Mouse (Mus musculus) liver, adult 2 months (tissue): ENCODE results near the gene Srgap1. TPM values are rescaled to one million over a fixed set of nuclear protein-coding genes. Genes with fewer than 3 reads are reported as not detected.

ENCODE experiments used
- DNase-seq: peaks from one replicate; pipeline ENCODE4 v3.0.0-alpha.2; 2011; ENCODE audit warnings: low read depth, low spot score; ENCODE audit errors: extremely low read depth
- H3K27ac ChIP-seq: fragments of 200-500 bp; replicated peaks from 2 replicates; pipeline ENCODE4 v1.5.1; 2012; ENCODE audit warnings: low read depth, mild to moderate bottlenecking, control low read depth, inconsistent platforms, low read length; ENCODE audit not compliant: insufficient read depth
- H3K27me3 ChIP-seq: fragments of 200-500 bp; 2 replicates; pipeline ENCODE4 v1.6.1; 2012; ENCODE audit warnings: mild to moderate bottlenecking, moderate library complexity, low read length, inconsistent platforms; ENCODE audit not compliant: control insufficient read depth, insufficient read depth
- H3K36me3 ChIP-seq: fragments of 200-500 bp; 2 replicates; pipeline ENCODE4 v1.6.1; 2012; ENCODE audit warnings: low read length, inconsistent platforms; ENCODE audit not compliant: control insufficient read depth, insufficient read depth
- H3K4me1 ChIP-seq: fragments of 200-500 bp; 2 replicates; pipeline ENCODE4 v1.6.1; 2011; ENCODE audit warnings: low read length; ENCODE audit not compliant: control insufficient read depth, insufficient read depth
- H3K4me3 ChIP-seq: fragments of 200-500 bp; 2 replicates; pipeline ENCODE4 v1.5.1; 2011; ENCODE audit warnings: low read depth, mild to moderate bottlenecking, control low read depth, low read length, moderate library complexity; ENCODE audit not compliant: insufficient read depth
- H3K79me2 ChIP-seq: fragments of 200-500 bp; 2 replicates; pipeline ENCODE4 v1.6.1; 2012; ENCODE audit warnings: inconsistent platforms, mild to moderate bottlenecking, low read length, moderate library complexity; ENCODE audit not compliant: control insufficient read depth, insufficient read depth
- H3K9ac ChIP-seq: fragments of 200-500 bp; 2 replicates; pipeline ENCODE4 v1.6.1; 2012; ENCODE audit warnings: low read depth, mild to moderate bottlenecking, control low read depth, inconsistent platforms, low read length
- CTCF ChIP-seq: fragments of 200-500 bp; IDR thresholded peaks from 2 replicates; pipeline ENCODE4 v1.5.1; 2011; ENCODE audit warnings: low read depth, low read length, control low read depth
- POLR2A ChIP-seq: fragments of 200-500 bp; IDR thresholded peaks from 2 replicates; pipeline ENCODE4 v1.6.1; 2011; ENCODE audit warnings: low read length, control low read depth; ENCODE audit not compliant: insufficient read depth; ENCODE audit errors: extremely low read depth
- WGBS: fragments of 180-500 bp; shearing (Covaris S2); methylation state at CpG from one replicate; pipeline ENCODE4 v1.1.7; 2018; 5-methylcytosine and 5-hydroxymethylcytosine counted together
- polyA plus RNA-seq: library from polyadenylated mRNA; depleted of rRNA; stranded (reverse); fragments of >200 nt; gene quantifications from 2 replicates; pipeline ENCODE4 v1.2.3, GENCODE M21; 2012
- total RNA-seq: library from RNA; depleted of rRNA; stranded (reverse); fragments of >200 nt; gene quantifications from 2 replicates; pipeline ENCODE4 v1.2.3, GENCODE M21; 2014

Srgap1 gene
- total and polyA plus RNA-seq, 2 experiments = 0.31 to 0.55 TPM

DNA sequence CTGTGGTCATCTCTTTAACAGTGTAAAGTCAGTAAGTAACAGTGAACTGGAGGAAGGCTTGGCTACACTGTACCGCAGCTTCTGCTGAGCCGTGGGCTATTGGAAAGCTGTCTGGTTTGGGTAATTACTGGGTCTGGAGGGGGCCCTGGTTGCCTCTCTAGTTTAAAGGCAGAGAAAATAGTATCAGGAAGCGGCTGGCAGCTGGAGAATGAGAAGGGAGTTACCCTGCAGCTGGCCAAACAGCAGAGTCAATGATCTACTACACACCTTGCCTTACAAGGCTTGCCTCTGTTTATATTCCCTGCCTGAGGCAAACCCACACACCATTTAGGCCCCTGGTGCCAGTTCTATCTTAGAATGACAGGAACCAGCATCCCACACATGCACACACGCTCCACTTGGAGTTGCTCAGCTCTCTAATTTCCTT lies 174.0 kb downstream of the Srgap1 start:
- Histone ChIP-seq H3K79me2 (no peaks in the 10 kb centered on the region), H3K27me3 (no peaks in the 10 kb centered on the region), H3K4me1 (no peaks in the 10 kb centered on the region), H3K27ac (no peak overlapping the region), H3K36me3 (no peaks in the 10 kb centered on the region), H3K9ac (no peak overlapping the region), H3K4me3 (no peak overlapping the region)
- 34% methylated on average over 4 of the region's 4 CpGs for WGBS
- TF ChIP-seq CTCF = no peak
- TF ChIP-seq POLR2A = no peak
- no peak for DNase-seq

DNA sequence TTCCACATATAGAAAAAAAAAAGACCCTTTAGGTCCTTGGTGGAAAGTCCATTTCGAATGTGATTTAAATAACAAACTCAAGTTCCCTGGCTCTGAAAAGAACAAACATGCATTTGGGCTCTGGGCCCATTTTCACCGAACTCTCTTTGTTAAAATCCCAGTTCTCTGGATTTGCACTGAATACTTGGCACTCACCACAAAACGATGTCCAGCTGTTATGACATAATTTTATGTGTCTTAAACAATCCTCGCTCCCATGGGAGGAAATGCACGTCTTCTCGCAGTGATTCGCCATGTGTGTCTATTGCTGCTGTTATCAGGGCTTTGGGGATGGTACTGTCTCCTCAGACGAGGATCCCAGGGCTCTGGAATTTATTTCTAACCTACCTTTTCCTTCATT lies 177.2 kb downstream of the Srgap1 start:
- H3K27me3 ChIP-seq = no peaks in the 10 kb centered on the region
- TF ChIP-seq POLR2A (no peak), CTCF (no peak)
- WGBS = 82% methylated on average over 8 of the region's 8 CpGs
- no peak overlapping the region for H3K9ac ChIP-seq
- no peak for DNase-seq
- no peaks in the 10 kb centered on the region for H3K79me2 ChIP-seq
- H3K27ac ChIP-seq = no peak overlapping the region
- no peaks in the 10 kb centered on the region for H3K4me1 ChIP-seq
- no peak overlapping the region for H3K4me3 ChIP-seq
- H3K36me3 ChIP-seq = no peaks in the 10 kb centered on the region

DNA sequence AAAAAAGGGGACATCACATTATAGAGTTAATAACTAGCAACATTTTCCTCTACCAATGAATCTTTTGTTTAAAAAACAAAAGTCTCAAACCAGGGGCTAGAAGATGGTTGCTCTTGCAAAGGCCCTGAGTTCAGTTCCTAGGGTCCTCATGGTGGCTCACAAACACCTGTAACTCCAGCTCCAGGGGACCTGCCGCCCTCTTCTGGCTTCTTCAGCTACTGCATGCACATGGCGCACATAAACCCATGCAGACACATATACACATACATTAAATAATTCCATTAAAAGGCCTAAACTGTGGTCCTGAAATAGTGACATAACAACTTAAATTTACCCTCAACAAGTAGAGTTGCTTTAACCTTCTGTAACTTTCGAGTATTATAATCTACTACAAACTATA lies 178.9 kb downstream of the Srgap1 start:
- Histone ChIP-seq H3K79me2 (no peaks in the 10 kb centered on the region), H3K4me1 (no peaks in the 10 kb centered on the region), H3K27ac (no peak overlapping the region), H3K4me3 (no peak overlapping the region), H3K36me3 (no peaks in the 10 kb centered on the region), H3K27me3 (no peaks in the 10 kb centered on the region), H3K9ac (no peak overlapping the region)
- no peak for TF ChIP-seq POLR2A
- TF ChIP-seq CTCF = no peak
- no peak for DNase-seq
- 97% methylated on average over 3 of the region's 3 CpGs for WGBS

GRCm38 (mm10) chr10:121865503-121866239 lies 181.4 kb downstream of the Srgap1 start:
- DNase-seq = no peak
- no peak overlapping the region for H3K27ac ChIP-seq
- H3K4me1 ChIP-seq = no peaks in the 10 kb centered on the region
- no peaks in the 10 kb centered on the region for H3K27me3 ChIP-seq
- H3K79me2 ChIP-seq = no peaks in the 10 kb centered on the region
- WGBS = 75% methylated on average over 18 of the region's 18 CpGs
- no peak overlapping the region for H3K4me3 ChIP-seq
- H3K9ac ChIP-seq = no peak overlapping the region
- TF ChIP-seq CTCF (no peak), POLR2A (no peak)
- no peaks in the 10 kb centered on the region for H3K36me3 ChIP-seq

GRCm38 (mm10) chr10:121860924-121861323 lies 186.2 kb downstream of the Srgap1 start:
- Histone ChIP-seq H3K27ac (no peak overlapping the region), H3K4me3 (no peak overlapping the region), H3K4me1 (no peaks in the 10 kb centered on the region), H3K79me2 (no peaks in the 10 kb centered on the region), H3K27me3 (no peaks in the 10 kb centered on the region), H3K9ac (no peak overlapping the region), H3K36me3 (no peaks in the 10 kb centered on the region)
- TF ChIP-seq CTCF (no peak), POLR2A (no peak)
- no peak for DNase-seq
- 78% methylated on average over 2 of the region's 2 CpGs for WGBS

DNA sequence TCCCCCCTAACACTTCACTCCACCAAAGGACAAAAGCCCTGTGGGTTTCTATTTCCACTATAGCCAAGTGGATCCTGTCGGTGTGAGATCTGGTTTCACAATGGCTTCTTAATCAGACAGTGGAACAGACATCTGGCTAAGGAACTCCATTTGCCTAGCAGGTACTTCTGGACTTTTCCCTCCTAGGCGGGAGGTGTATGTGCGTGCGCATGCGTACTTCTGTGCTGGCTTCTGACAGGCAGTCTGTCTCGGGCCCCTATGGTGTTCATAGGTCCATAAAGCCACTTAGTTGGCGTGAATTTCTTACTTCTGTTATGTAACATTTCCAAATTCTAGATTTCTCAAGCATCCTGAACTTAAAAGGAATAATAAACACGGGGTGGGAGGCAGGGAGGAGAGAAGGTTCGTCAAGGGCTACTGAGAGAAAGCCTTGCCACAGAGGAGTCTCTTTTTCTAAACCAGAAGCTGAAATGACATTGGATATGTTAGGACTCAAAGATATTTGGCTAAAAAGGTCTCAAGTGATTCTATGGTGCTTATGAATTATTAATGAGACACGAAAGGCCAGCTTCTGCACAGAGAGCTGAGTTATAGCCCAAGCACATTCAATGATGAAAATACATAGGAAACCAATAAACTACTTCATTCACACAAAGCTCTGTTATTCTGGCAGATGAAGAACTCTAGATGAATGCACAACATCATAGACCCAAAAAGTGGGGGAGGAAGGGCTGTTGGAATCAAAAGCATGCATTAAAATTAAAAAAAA lies 187.1 kb downstream of the Srgap1 start:
- Histone ChIP-seq H3K9ac (no peak overlapping the region), H3K36me3 (no peaks in the 10 kb centered on the region), H3K4me1 (no peaks in the 10 kb centered on the region), H3K79me2 (no peaks in the 10 kb centered on the region), H3K4me3 (no peak overlapping the region), H3K27me3 (no peaks in the 10 kb centered on the region), H3K27ac (no peak overlapping the region)
- DNase-seq = no peak
- 90% methylated on average over 10 of the region's 10 CpGs for WGBS
- no peak for TF ChIP-seq POLR2A
- TF ChIP-seq CTCF = no peak
